Mouse (Mus musculus): ENCODE measurements around the gene Rfx3. TPM values are rescaled to one million over a fixed set of nuclear protein-coding genes. Genes with fewer than 3 reads are reported as not detected.

The Rfx3 gene
- polyA plus RNA-seq, 1 experiment from 2014 or later: 28.7 TPM

GRCm38 (mm10) chr19:27902601-27903000 lies 108.4 kb downstream of the Rfx3 start:
- H3K4me2 ChIP-seq (ENCODE audit: low read depth): no peak overlapping the region
- DNase-seq (ENCODE audit: low spot score) (no peak), ATAC-seq (ENCODE audit: insufficient read depth, low FRiP score, low TSS enrichment) (no peak)
- H3K27ac ChIP-seq (ENCODE audit: low read depth, low read length): no peak overlapping the region
- WGBS: 65% methylated on average over 9 of the region's 9 CpGs
- peaks cover 6% of the 10 kb centered on the region for H3K4me1 ChIP-seq (ENCODE audit: control insufficient read depth, insufficient read depth, low read length)
- H3K36me3 ChIP-seq (ENCODE audit: control insufficient read depth, insufficient read depth, low read length): no peaks in the 10 kb centered on the region
- H3K9me3 ChIP-seq (ENCODE audit: control insufficient read depth, low read length): no peaks in the 10 kb centered on the region
- H3K4me3 ChIP-seq (ENCODE audit: low read depth, low read length): no peak overlapping the region
- H3K9ac ChIP-seq (ENCODE audit: low read length): no peak overlapping the region
- H3K27me3 ChIP-seq (ENCODE audit: control insufficient read depth, insufficient read depth, low read length): no peaks in the 10 kb centered on the region

GRCm38 (mm10) chr19:27901693-27902092 lies 109.3 kb downstream of the Rfx3 start:
- WGBS: 85% methylated on average over 6 of the region's 6 CpGs
- DNase-seq (ENCODE audit: low spot score) (no peak), ATAC-seq (ENCODE audit: insufficient read depth, low FRiP score, low TSS enrichment) (no peak)
- H3K4me1 ChIP-seq (ENCODE audit: control insufficient read depth, insufficient read depth, low read length): peaks cover 6% of the 10 kb centered on the region
- H3K4me3 ChIP-seq (ENCODE audit: low read depth, low read length): no peak overlapping the region
- no peak overlapping the region for H3K9ac ChIP-seq (ENCODE audit: low read length)
- no peaks in the 10 kb centered on the region for H3K9me3 ChIP-seq (ENCODE audit: control insufficient read depth, low read length)
- H3K4me2 ChIP-seq (ENCODE audit: low read depth): no peak overlapping the region
- H3K36me3 ChIP-seq (ENCODE audit: control insufficient read depth, insufficient read depth, low read length): no peaks in the 10 kb centered on the region
- H3K27me3 ChIP-seq (ENCODE audit: control insufficient read depth, insufficient read depth, low read length): no peaks in the 10 kb centered on the region
- H3K27ac ChIP-seq (ENCODE audit: low read depth, low read length): no peak overlapping the region

GRCm38 (mm10) chr19:27884520-27884919 lies 126.4 kb downstream of the Rfx3 start:
- no peaks in the 10 kb centered on the region for H3K4me1 ChIP-seq (ENCODE audit: control insufficient read depth, insufficient read depth, low read length)
- no peak overlapping the region for H3K27ac ChIP-seq (ENCODE audit: low read depth, low read length)
- no peaks in the 10 kb centered on the region for H3K27me3 ChIP-seq (ENCODE audit: control insufficient read depth, insufficient read depth, low read length)
- 89% methylated on average over 3 of the region's 3 CpGs for WGBS
- no peak for ATAC-seq (ENCODE audit: insufficient read depth, low FRiP score, low TSS enrichment)
- H3K9me3 ChIP-seq (ENCODE audit: control insufficient read depth, low read length): no peaks in the 10 kb centered on the region
- DNase-seq (ENCODE audit: low spot score): no peak
- H3K4me2 ChIP-seq (ENCODE audit: low read depth): no peak overlapping the region
- H3K9ac ChIP-seq (ENCODE audit: low read length): no peak overlapping the region
- no peak overlapping the region for H3K4me3 ChIP-seq (ENCODE audit: low read depth, low read length)
- H3K36me3 ChIP-seq (ENCODE audit: control insufficient read depth, insufficient read depth, low read length): no peaks in the 10 kb centered on the region

- Histone ChIP-seq H3K4me1 (ENCODE audit: control insufficient read depth, insufficient read depth, low read length) (no peaks in the 10 kb centered on the region), H3K4me3 (ENCODE audit: low read depth, low read length) (no peak overlapping the region), H3K36me3 (ENCODE audit: control insufficient read depth, insufficient read depth, low read length) (no peaks in the 10 kb centered on the region), H3K9me3 (ENCODE audit: control insufficient read depth, low read length) (no peaks in the 10 kb centered on the region), H3K27me3 (ENCODE audit: control insufficient read depth, insufficient read depth, low read length) (no peaks in the 10 kb centered on the region), H3K27ac (ENCODE audit: low read depth, low read length) (no peak overlapping the region), H3K9ac (ENCODE audit: low read length) (no peak overlapping the region), H3K4me2 (ENCODE audit: low read depth) (no peak overlapping the region)
- WGBS: 76% methylated on average over 2 of the region's 2 CpGs
- no peak for ATAC-seq (ENCODE audit: insufficient read depth, low FRiP score, low TSS enrichment)
- DNase-seq (ENCODE audit: low spot score): no peak
Observed at GRCm38 (mm10) chr19:27877429-27877828, 133.5 kb downstream of the Rfx3 start.

- no peak overlapping the region for H3K27ac ChIP-seq (ENCODE audit: low read depth, low read length)
- H3K27me3 ChIP-seq (ENCODE audit: control insufficient read depth, insufficient read depth, low read length): no peaks in the 10 kb centered on the region
- WGBS: 93% methylated on average over 3 of the region's 3 CpGs
- no peaks in the 10 kb centered on the region for H3K9me3 ChIP-seq (ENCODE audit: control insufficient read depth, low read length)
- no peak for DNase-seq (ENCODE audit: low spot score)
- ATAC-seq (ENCODE audit: insufficient read depth, low FRiP score, low TSS enrichment): no peak
- H3K4me2 ChIP-seq (ENCODE audit: low read depth): no peak overlapping the region
- no peaks in the 10 kb centered on the region for H3K4me1 ChIP-seq (ENCODE audit: control insufficient read depth, insufficient read depth, low read length)
- H3K9ac ChIP-seq (ENCODE audit: low read length): no peak overlapping the region
- H3K36me3 ChIP-seq (ENCODE audit: control insufficient read depth, insufficient read depth, low read length): no peaks in the 10 kb centered on the region
- H3K4me3 ChIP-seq (ENCODE audit: low read depth, low read length): no peak overlapping the region
Observed at GRCm38 (mm10) chr19:27870794-27871193, 140.2 kb downstream of the Rfx3 start.

- ATAC-seq (ENCODE audit: insufficient read depth, low FRiP score, low TSS enrichment) (no peak), DNase-seq (ENCODE audit: low spot score) (no peak)
- no peaks in the 10 kb centered on the region for H3K36me3 ChIP-seq (ENCODE audit: control insufficient read depth, insufficient read depth, low read length)
- no peaks in the 10 kb centered on the region for H3K4me1 ChIP-seq (ENCODE audit: control insufficient read depth, insufficient read depth, low read length)
- no peak overlapping the region for H3K4me2 ChIP-seq (ENCODE audit: low read depth)
- H3K9me3 ChIP-seq (ENCODE audit: control insufficient read depth, low read length): no peaks in the 10 kb centered on the region
- H3K27me3 ChIP-seq (ENCODE audit: control insufficient read depth, insufficient read depth, low read length): no peaks in the 10 kb centered on the region
- no peak overlapping the region for H3K9ac ChIP-seq (ENCODE audit: low read length)
- no peak overlapping the region for H3K27ac ChIP-seq (ENCODE audit: low read depth, low read length)
- no peak overlapping the region for H3K4me3 ChIP-seq (ENCODE audit: low read depth, low read length)
Observed at GRCm38 (mm10) chr19:27859641-27860040, 151.3 kb downstream of the Rfx3 start.

- no peaks in the 10 kb centered on the region for H3K4me1 ChIP-seq (ENCODE audit: control insufficient read depth, insufficient read depth, low read length)
- DNase-seq (ENCODE audit: low spot score) (no peak), ATAC-seq (ENCODE audit: insufficient read depth, low FRiP score, low TSS enrichment) (no peak)
- H3K9ac ChIP-seq (ENCODE audit: low read length): no peak overlapping the region
- WGBS: 88% methylated on average over 1 of the region's 1 CpGs
- no peak overlapping the region for H3K27ac ChIP-seq (ENCODE audit: low read depth, low read length)
- no peak overlapping the region for H3K4me2 ChIP-seq (ENCODE audit: low read depth)
- H3K9me3 ChIP-seq (ENCODE audit: control insufficient read depth, low read length): no peaks in the 10 kb centered on the region
- no peaks in the 10 kb centered on the region for H3K36me3 ChIP-seq (ENCODE audit: control insufficient read depth, insufficient read depth, low read length)
- H3K27me3 ChIP-seq (ENCODE audit: control insufficient read depth, insufficient read depth, low read length): no peaks in the 10 kb centered on the region
- no peak overlapping the region for H3K4me3 ChIP-seq (ENCODE audit: low read depth, low read length)
Observed at GRCm38 (mm10) chr19:27848946-27849345, 162.0 kb downstream of the Rfx3 start.

GRCm38 (mm10) chr19:27847055-27847454 lies 163.9 kb downstream of the Rfx3 start:
- 91% methylated on average over 4 of the region's 4 CpGs for WGBS
- no peaks in the 10 kb centered on the region for H3K27me3 ChIP-seq (ENCODE audit: control insufficient read depth, insufficient read depth, low read length)
- H3K4me1 ChIP-seq (ENCODE audit: control insufficient read depth, insufficient read depth, low read length): no peaks in the 10 kb centered on the region
- no peak for ATAC-seq (ENCODE audit: insufficient read depth, low FRiP score, low TSS enrichment)
- no peaks in the 10 kb centered on the region for H3K36me3 ChIP-seq (ENCODE audit: control insufficient read depth, insufficient read depth, low read length)
- no peaks in the 10 kb centered on the region for H3K9me3 ChIP-seq (ENCODE audit: control insufficient read depth, low read length)
- no peak overlapping the region for H3K9ac ChIP-seq (ENCODE audit: low read length)
- no peak for DNase-seq (ENCODE audit: low spot score)
- no peak overlapping the region for H3K4me2 ChIP-seq (ENCODE audit: low read depth)
- H3K27ac ChIP-seq (ENCODE audit: low read depth, low read length): no peak overlapping the region
- no peak overlapping the region for H3K4me3 ChIP-seq (ENCODE audit: low read depth, low read length)

GRCm38 (mm10) chr19:27838635-27839034 lies 172.3 kb downstream of the Rfx3 start:
- H3K4me3 ChIP-seq (ENCODE audit: low read depth, low read length): no peak overlapping the region
- no peak overlapping the region for H3K27ac ChIP-seq (ENCODE audit: low read depth, low read length)
- DNase-seq (ENCODE audit: low spot score) (no peak), ATAC-seq (ENCODE audit: insufficient read depth, low FRiP score, low TSS enrichment) (no peak)
- no peaks in the 10 kb centered on the region for H3K27me3 ChIP-seq (ENCODE audit: control insufficient read depth, insufficient read depth, low read length)
- no peak overlapping the region for H3K4me2 ChIP-seq (ENCODE audit: low read depth)
- no peak overlapping the region for H3K9ac ChIP-seq (ENCODE audit: low read length)
- no peaks in the 10 kb centered on the region for H3K36me3 ChIP-seq (ENCODE audit: control insufficient read depth, insufficient read depth, low read length)
- H3K9me3 ChIP-seq (ENCODE audit: control insufficient read depth, low read length): no peaks in the 10 kb centered on the region
- WGBS: 82% methylated on average over 3 of the region's 3 CpGs
- H3K4me1 ChIP-seq (ENCODE audit: control insufficient read depth, insufficient read depth, low read length): no peaks in the 10 kb centered on the region
